Mouse (Mus musculus): ENCODE results near the gene Psmd12.

DNA sequence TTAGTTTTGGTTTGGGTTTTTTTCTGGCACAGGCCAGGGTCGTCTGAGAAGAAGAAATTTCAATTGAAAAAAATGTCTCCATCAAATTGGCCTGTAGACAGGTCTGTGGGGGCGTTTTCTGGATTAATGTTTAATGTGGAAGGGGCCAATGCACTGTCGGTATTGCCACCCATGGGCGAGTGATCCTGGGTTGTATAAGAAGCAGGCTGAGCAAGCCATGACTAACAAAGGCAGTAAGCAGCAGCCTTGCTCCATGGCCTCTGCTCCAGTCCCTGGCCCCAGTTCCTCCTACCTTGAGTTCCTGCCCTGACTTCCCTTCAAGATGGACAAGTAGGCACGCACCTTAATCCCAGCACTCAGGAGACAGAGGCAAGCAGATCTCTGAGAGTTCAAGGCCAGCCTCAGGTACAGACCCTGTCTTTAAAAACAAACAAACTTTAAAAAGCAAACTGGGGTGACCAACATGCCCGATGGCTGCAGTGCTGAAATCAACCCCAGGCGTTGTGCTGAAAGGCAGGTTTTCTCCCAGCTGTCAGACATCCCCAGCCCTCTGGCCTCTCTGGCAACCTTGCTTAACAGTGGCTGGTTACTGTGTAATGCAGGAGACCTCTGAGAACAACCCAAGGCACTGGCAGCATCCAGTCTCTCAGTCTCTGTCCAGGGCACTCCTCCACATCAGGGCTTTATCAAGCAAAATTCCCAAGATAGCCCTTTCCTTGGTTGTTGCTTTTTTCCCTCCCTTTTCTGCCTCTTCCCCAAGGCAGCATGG is 47.9 kb upstream of the Psmd12 start:
- TF ChIP-seq POLR2A (IDR thresholded peaks at IDR 0.05; ENCODE audit: borderline replicate concordance, insufficient read depth, low read length) = no peak
- TF ChIP-seq CTCF (IDR thresholded peaks at IDR 0.05; ENCODE audit: borderline replicate concordance, insufficient read depth, low read depth, low read length) = no peak
